Mouse (Mus musculus) bone marrow macrophage, adult 2 months (primary cell): Measurements from ENCODE around the gene Glis3. TPM values are rescaled to one million over a fixed set of nuclear protein-coding genes. Genes with fewer than 3 reads are reported as not detected.

Source experiments
- H3K27ac ChIP-seq: 2 replicates; pipeline ENCODE4 v1.5.1; 2012; ENCODE audit warnings: low read depth, low read length; ENCODE audit not compliant: insufficient read depth
- H3K4me1 ChIP-seq: 2 replicates; pipeline ENCODE4 v1.6.1; 2012; ENCODE audit warnings: low read length; ENCODE audit not compliant: control insufficient read depth, insufficient read depth
- H3K4me3 ChIP-seq: 2 replicates; pipeline ENCODE4 v1.5.1; 2012; ENCODE audit warnings: mild to moderate bottlenecking, low read length, moderate library complexity; ENCODE audit not compliant: insufficient read depth
- CTCF ChIP-seq: IDR thresholded peaks from 2 replicates; pipeline ENCODE4 v1.5.1; 2012; ENCODE audit warnings: low read depth, mild to moderate bottlenecking, low read length, moderate library complexity
- POLR2A ChIP-seq: IDR thresholded peaks from 2 replicates; pipeline ENCODE4 v1.6.1; 2012; ENCODE audit warnings: mild to moderate bottlenecking, low read depth, low read length, borderline replicate concordance
- polyA plus RNA-seq: library from polyadenylated mRNA; stranded (reverse); fragments of >200 nt; gene quantifications from 2 replicates; pipeline ENCODE4 v1.2.4, GENCODE M21; 2012; ENCODE audit not compliant: missing spikeins, insufficient read depth, insufficient read length

Glis3 gene
- polyA plus RNA-seq, 1 experiment, result 3.4 TPM

- H3K27ac ChIP-seq, result no peak overlapping the region
- TF ChIP-seq POLR2A, result no peak
- no peak for TF ChIP-seq CTCF
- H3K4me3 ChIP-seq, result no peak overlapping the region
- H3K4me1 ChIP-seq, result no peaks in the 10 kb centered on the region
Measured at GRCm38 (mm10) chr19:28351068-28352066, 328.5 kb downstream of the Glis3 start.

GRCm38 (mm10) chr19:28347080-28347825 lies 332.6 kb downstream of the Glis3 start:
- H3K4me1 ChIP-seq, result no peaks in the 10 kb centered on the region
- H3K27ac ChIP-seq, result no peak overlapping the region
- H3K4me3 ChIP-seq, result no peak overlapping the region
- TF ChIP-seq POLR2A, result no peak
- TF ChIP-seq CTCF, result no peak

GRCm38 (mm10) chr19:28343640-28344039 lies 336.2 kb downstream of the Glis3 start:
- TF ChIP-seq CTCF (no peak), POLR2A (no peak)
- no peak overlapping the region for H3K4me3 ChIP-seq

GRCm38 (mm10) chr19:28337574-28337973 lies 342.3 kb downstream of the Glis3 start:
- no peak overlapping the region for H3K27ac ChIP-seq
- no peaks in the 10 kb centered on the region for H3K4me1 ChIP-seq
- no peak for TF ChIP-seq POLR2A
- no peak for TF ChIP-seq CTCF
- H3K4me3 ChIP-seq, result no peak overlapping the region

More at GRCm38 (mm10) chr19:28343640-28344039, 336.2 kb downstream of the Glis3 start:
- Histone ChIP-seq H3K4me1 (no peaks in the 10 kb centered on the region), H3K27ac (no peak overlapping the region)

GRCm38 (mm10) chr19:28336651-28337510 lies 343.0 kb downstream of the Glis3 start:
- no peak for TF ChIP-seq POLR2A
- no peak for TF ChIP-seq CTCF
- H3K4me3 ChIP-seq, result no peak overlapping the region
- no peak overlapping the region for H3K27ac ChIP-seq
- H3K4me1 ChIP-seq, result no peaks in the 10 kb centered on the region

GRCm38 (mm10) chr19:28335890-28336289 lies 344.0 kb downstream of the Glis3 start:
- Histone ChIP-seq H3K27ac (no peak overlapping the region), H3K4me3 (no peak overlapping the region), H3K4me1 (no peaks in the 10 kb centered on the region)
- TF ChIP-seq POLR2A (no peak), CTCF (no peak)

- H3K4me3 ChIP-seq, result no peak overlapping the region
- no peaks in the 10 kb centered on the region for H3K4me1 ChIP-seq
- no peak for TF ChIP-seq POLR2A
- no peak for TF ChIP-seq CTCF
- H3K27ac ChIP-seq, result no peak overlapping the region
Measured at GRCm38 (mm10) chr19:28333007-28333766, 346.7 kb downstream of the Glis3 start.

GRCm38 (mm10) chr19:28328444-28329110 lies 351.3 kb downstream of the Glis3 start:
- H3K4me1 ChIP-seq, result no peaks in the 10 kb centered on the region
- TF ChIP-seq POLR2A (no peak), CTCF (no peak)
- H3K4me3 ChIP-seq, result no peak overlapping the region
- no peak overlapping the region for H3K27ac ChIP-seq
